Mouse (Mus musculus) hindbrain, postnatal 0 days (tissue): Measurements from ENCODE around the gene Cdh18. TPM values are rescaled to one million over a fixed set of nuclear protein-coding genes. Genes with fewer than 3 reads are reported as not detected.
A peak's percentile ranks its signal among the peaks of the same experiment; 100 is the strongest.

ENCODE experiments used
- ATAC-seq: fragments of 200-750 bp; cut with Nextera tagmentation; 2 replicates; pipeline ENCODE4 v1.8.0; 2017; ENCODE audit warnings: mild to moderate bottlenecking, moderate TSS enrichment, moderate library complexity
- DNase-seq: peaks from one replicate; pipeline ENCODE4 v3.0.0-alpha.2; 2015; ENCODE audit warnings: low spot score
- H3K27ac ChIP-seq: fragments of 300-500 bp; sonication (generic); 2 replicates; pipeline ENCODE4 v1.5.1; 2014; ENCODE audit warnings: mild to moderate bottlenecking
- H3K27me3 ChIP-seq: fragments of 300-500 bp; sonication (generic); 2 replicates; pipeline ENCODE4 v1.6.1; 2014; ENCODE audit warnings: low read length, mixed read lengths; ENCODE audit not compliant: insufficient read depth
- H3K36me3 ChIP-seq: fragments of 300-500 bp; sonication (generic); 2 replicates; pipeline ENCODE4 v1.6.1; 2014; ENCODE audit warnings: low read length, mixed read lengths; ENCODE audit not compliant: insufficient read depth
- H3K4me1 ChIP-seq: fragments of 300-500 bp; sonication (generic); 2 replicates; pipeline ENCODE4 v1.6.1; 2014; ENCODE audit warnings: antibody characterized with exemption, low read length, mixed read lengths; ENCODE audit not compliant: insufficient read depth
- H3K4me2 ChIP-seq: fragments of 300-500 bp; sonication (generic); 2 replicates; pipeline ENCODE4 v1.6.1; 2014; ENCODE audit warnings: low read depth, mild to moderate bottlenecking, low read length, moderate library complexity, mixed read lengths
- H3K4me3 ChIP-seq: fragments of 300-500 bp; sonication (generic); 2 replicates; pipeline ENCODE4 v1.5.1; 2014; ENCODE audit warnings: low read length
- H3K9ac ChIP-seq: fragments of 300-500 bp; sonication (generic); replicated peaks from 2 replicates; pipeline ENCODE4 v1.6.1; 2014; ENCODE audit warnings: mild to moderate bottlenecking, low read length, moderate library complexity, mixed read lengths
- H3K9me3 ChIP-seq: fragments of 300-500 bp; sonication (generic); 2 replicates; pipeline ENCODE4 v1.6.1; 2016; ENCODE audit warnings: low read length, mixed read lengths
- CTCF ChIP-seq: IDR thresholded peaks from 2 replicates; pipeline ENCODE4 v1.5.1; 2016; ENCODE audit warnings: antibody characterized with exemption, control low read depth, low read depth
- WGBS: fragments of 180-500 bp; shearing (Covaris S2); extraction: QIAGEN DNeasy Blood & Tissue Kit; methylation state at CpG from one replicate; pipeline ENCODE4 v1.1.7; 2014; 5-methylcytosine and 5-hydroxymethylcytosine counted together
- polyA plus RNA-seq: library from polyadenylated mRNA; unstranded; fragments of >200 nt; fragmentation: Nextera tagmentation; extraction: Ambion mirVana; gene quantifications from 2 replicates; pipeline ENCODE4 v1.2.1, GENCODE M21; 2015
- total RNA-seq: library from RNA; depleted of rRNA; stranded (reverse); fragments of >200 nt; gene quantifications from 2 replicates; pipeline ENCODE4 v1.2.3, GENCODE M21; 2014

The Cdh18 gene
- total and polyA plus RNA-seq, 2 experiments from 2014 or later, result 12.3 to 61.0 TPM

DNA sequence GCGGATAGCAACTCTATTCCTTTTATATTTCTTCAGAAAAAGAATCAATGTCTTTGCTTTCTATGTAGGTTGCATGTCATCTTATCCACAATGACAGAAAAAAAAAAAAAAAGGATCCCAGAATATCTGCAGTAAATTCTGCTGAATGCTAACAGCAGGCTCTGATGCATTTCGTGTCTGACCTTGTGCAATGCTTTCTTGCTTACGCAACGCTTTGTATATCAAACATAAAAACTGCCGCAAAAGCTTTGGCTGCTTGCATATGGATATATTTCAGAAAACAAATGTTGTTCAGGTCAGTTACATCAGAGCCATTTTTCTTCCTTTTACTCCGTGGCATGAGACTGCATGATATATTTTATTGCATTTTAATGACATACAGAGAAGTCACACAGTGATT is 240.9 kb downstream of the Cdh18 start:
- TF ChIP-seq CTCF, result no peak
- 82% methylated on average over 6 of the region's 6 CpGs for WGBS
- Histone ChIP-seq H3K27ac (no peak overlapping the region), H3K4me2 (no peak overlapping the region), H3K4me1 (no peaks in the 10 kb centered on the region), H3K9me3 (no peaks in the 10 kb centered on the region), H3K4me3 (no peak overlapping the region), H3K9ac (no peak overlapping the region), H3K36me3 (no peaks in the 10 kb centered on the region), H3K27me3 (no peaks in the 10 kb centered on the region)
- DNase-seq (peak; percentile 2), ATAC-seq (no peak)

DNA sequence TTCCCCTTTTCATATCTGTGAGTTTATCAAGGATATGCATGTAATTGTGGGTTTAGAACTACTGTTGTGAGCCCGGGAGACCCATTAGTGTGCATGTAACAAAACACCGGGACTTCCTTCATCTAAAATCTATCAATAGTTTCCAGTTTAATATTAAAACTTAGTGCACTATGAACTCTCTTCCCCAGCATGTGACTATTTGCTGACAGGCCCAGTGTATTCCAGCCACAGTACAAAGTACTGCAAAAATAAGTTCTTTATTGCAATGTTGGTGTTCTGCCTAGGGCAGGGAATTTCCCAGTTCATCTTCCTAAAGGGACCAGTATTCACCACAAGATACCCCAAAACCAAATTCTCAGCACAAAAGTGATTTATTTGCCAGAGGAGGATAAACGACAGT is 243.0 kb downstream of the Cdh18 start:
- whole genome bisulfite sequencing, result 87% methylated on average over 3 of the region's 3 CpGs
- DNase-seq, result no peak
- no peak for TF ChIP-seq CTCF
- Histone ChIP-seq H3K27me3 (no peaks in the 10 kb centered on the region), H3K9me3 (no peaks in the 10 kb centered on the region), H3K4me1 (no peaks in the 10 kb centered on the region), H3K9ac (no peak overlapping the region), H3K4me2 (no peak overlapping the region), H3K4me3 (no peak overlapping the region), H3K27ac (no peak overlapping the region), H3K36me3 (no peaks in the 10 kb centered on the region)
- ATAC-seq, result no peak

DNA sequence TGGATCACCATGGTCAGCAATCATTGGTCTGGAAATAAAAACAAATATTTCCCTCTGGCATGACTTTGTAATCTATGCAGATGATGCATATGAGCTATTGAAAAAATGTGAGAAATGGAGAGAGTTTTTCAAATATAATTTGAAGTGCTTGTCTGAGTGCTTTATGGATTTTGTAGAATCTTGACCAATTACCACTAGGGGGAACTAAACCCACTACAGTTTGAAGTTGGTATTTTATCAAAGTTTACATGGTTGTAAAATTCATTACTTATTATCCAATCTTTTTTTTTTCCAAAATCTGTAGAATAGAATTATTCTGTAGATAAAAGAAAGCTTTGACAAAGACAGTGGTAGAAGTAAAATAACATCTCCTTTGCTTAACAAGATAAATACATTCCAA is 284.3 kb downstream of the Cdh18 start:
- no peak overlapping the region for H3K4me2 ChIP-seq
- H3K4me3 ChIP-seq, result no peak overlapping the region
- no peak for DNase-seq
- TF ChIP-seq CTCF, result peak; percentile 25; the same call in 1 of the 2 replicates
- H3K27ac ChIP-seq, result no peak overlapping the region
- H3K27me3 ChIP-seq, result no peaks in the 10 kb centered on the region
- no peak for ATAC-seq
- no peak overlapping the region for H3K9ac ChIP-seq
- H3K36me3 ChIP-seq, result no peaks in the 10 kb centered on the region
- H3K4me1 ChIP-seq, result no peaks in the 10 kb centered on the region
- H3K9me3 ChIP-seq, result no peaks in the 10 kb centered on the region

DNA sequence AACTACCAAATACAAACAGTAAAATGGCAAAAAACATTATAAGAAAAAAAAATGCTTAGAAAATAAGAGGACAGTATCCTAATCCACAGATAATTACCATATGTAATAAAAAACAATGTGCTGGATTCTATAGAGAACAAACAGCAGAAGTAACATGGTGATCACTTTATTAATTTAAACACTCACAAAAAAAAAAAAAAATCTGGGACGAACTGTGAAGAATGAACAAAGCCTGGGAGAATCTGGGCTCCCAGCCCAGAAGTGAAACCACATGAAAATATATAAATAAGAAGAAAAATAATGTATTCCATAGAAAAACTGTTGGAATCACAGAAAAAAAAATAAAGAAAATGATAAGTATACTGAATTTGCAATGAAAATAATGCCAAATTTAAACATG is 288.4 kb downstream of the Cdh18 start:
- H3K36me3 ChIP-seq, result no peaks in the 10 kb centered on the region
- ATAC-seq, result no peak
- no peak overlapping the region for H3K4me3 ChIP-seq
- no peak for TF ChIP-seq CTCF
- WGBS, result 42% methylated on average over 1 of the region's 1 CpGs
- H3K4me2 ChIP-seq, result no peak overlapping the region
- no peaks in the 10 kb centered on the region for H3K9me3 ChIP-seq
- no peak overlapping the region for H3K27ac ChIP-seq
- no peak for DNase-seq
- H3K4me1 ChIP-seq, result no peaks in the 10 kb centered on the region
- no peaks in the 10 kb centered on the region for H3K27me3 ChIP-seq
- H3K9ac ChIP-seq, result no peak overlapping the region

DNA sequence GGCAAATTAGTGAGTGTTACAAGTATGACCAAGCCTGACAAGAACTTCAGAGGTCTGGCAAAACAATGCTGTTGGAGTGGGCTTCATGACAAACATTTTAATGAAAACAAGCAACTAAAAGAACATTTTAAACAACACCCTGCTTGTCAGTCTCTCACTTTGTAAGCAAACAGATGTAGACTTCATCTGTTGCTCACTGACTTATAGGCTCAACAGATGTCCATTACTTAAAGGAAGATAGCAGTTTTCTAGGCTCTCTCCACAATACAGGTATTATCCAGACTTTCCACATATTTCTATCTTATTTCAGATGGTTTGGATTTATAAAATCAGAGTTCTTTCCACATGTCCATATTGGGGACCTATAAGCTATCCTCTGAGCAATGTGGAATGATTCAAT is 308.9 kb downstream of the Cdh18 start:
- H3K27ac ChIP-seq, result no peak overlapping the region
- no peak overlapping the region for H3K4me3 ChIP-seq
- ATAC-seq (no peak), DNase-seq (no peak)
- no peak overlapping the region for H3K4me2 ChIP-seq
- TF ChIP-seq CTCF, result no peak
- no peak overlapping the region for H3K9ac ChIP-seq
- no peaks in the 10 kb centered on the region for H3K9me3 ChIP-seq
- H3K27me3 ChIP-seq, result no peaks in the 10 kb centered on the region
- H3K4me1 ChIP-seq, result no peaks in the 10 kb centered on the region
- no peaks in the 10 kb centered on the region for H3K36me3 ChIP-seq

DNA sequence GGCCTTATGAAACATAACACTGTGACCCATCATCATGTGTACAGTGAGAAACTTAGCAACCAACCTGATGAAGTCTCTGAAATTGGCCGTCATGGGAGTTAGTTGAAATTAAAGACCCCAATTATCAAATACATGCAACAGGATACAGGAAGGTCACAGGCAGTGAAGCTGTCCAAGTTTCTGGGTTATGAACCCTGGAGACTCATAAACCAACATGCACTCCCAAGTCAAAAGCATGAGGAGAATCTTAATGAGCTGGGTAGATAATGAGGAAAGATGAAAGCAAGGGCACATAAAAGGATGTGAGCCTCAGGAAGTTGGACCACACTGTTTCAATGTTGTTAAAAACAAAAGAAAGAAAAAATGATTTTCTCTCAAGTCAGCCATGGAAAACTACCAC is 321.9 kb downstream of the Cdh18 start:
- DNase-seq (no peak), ATAC-seq (no peak)
- TF ChIP-seq CTCF, result no peak
- Histone ChIP-seq H3K4me2 (no peak overlapping the region), H3K27ac (no peak overlapping the region), H3K9ac (no peak overlapping the region), H3K9me3 (no peaks in the 10 kb centered on the region), H3K4me1 (no peaks in the 10 kb centered on the region), H3K4me3 (no peak overlapping the region), H3K27me3 (no peaks in the 10 kb centered on the region), H3K36me3 (no peaks in the 10 kb centered on the region)
- WGBS, result 62% methylated on average over 1 of the region's 1 CpGs

DNA sequence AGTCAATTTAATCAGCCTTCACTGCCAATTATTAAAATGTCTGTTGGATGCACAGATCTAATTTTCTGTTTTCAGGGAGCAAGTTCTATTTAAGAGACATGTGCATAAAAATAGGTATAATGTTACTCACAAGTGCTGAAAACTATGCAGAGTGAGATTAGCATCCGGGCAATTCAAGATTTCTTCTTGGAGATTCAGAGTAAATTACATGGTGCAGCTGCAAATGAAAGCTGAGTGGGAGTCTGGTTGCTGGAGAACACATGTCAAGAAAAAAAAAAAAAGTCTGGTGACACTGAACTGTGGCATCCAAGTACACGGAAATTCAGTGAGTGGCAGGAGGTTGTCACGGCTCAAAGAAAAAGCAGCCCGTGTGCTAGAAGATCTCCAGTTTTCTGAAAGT is 348.9 kb downstream of the Cdh18 start:
- no peaks in the 10 kb centered on the region for H3K27me3 ChIP-seq
- WGBS, result 58% methylated on average over 4 of the region's 4 CpGs
- DNase-seq, result no peak
- H3K4me2 ChIP-seq, result no peak overlapping the region
- no peaks in the 10 kb centered on the region for H3K4me1 ChIP-seq
- no peak overlapping the region for H3K4me3 ChIP-seq
- H3K9ac ChIP-seq, result no peak overlapping the region
- no peak for ATAC-seq
- TF ChIP-seq CTCF, result no peak
- no peak overlapping the region for H3K27ac ChIP-seq
- H3K9me3 ChIP-seq, result no peaks in the 10 kb centered on the region
- no peaks in the 10 kb centered on the region for H3K36me3 ChIP-seq
